Mouse (Mus musculus): ENCODE results near the gene Zgrf1.

- no peak for TF ChIP-seq CTCF (IDR thresholded peaks at IDR 0.05; ENCODE audit: low read depth)
- TF ChIP-seq EP300 (optimal IDR thresholded peaks at IDR 0.05), result no peak
Measured at GRCm38 (mm10) chr3:127628311-127629184, 75.3 kb downstream of the Zgrf1 start.

Data from stomach, postnatal 0 days (tissue).